ENCODE assay signal across 15 mouse cellular contexts in genomic region chr1:149541386-149541785, GRCm38 (mm10).
DNase-seq lines count a peak whose midpoint lies in the region; ATAC-seq and TF ChIP-seq lines count a peak whose summit lies in the region.
"Had no signal": no experiment of that assay in that cellular context is flagged by ENCODE, and none has a peak within 500 bp of the region (broad histone marks: within the 10 kb centered on the region; RNA-seq: fewer than 3 reads in every experiment).

No protein-coding gene starts in this region.

- peak; percentile 56 for DNase-seq in hindbrain, embryonic 14.5 days (ENCODE audit: low spot score)
- no peak for DNase-seq in hindbrain, embryonic 10.5 days (ENCODE audit: low spot score)
- peak; percentile 66 for DNase-seq in midbrain, postnatal 0 days (ENCODE audit: low spot score)
- DNase-seq in midbrain, embryonic 10.5 days (ENCODE audit: low spot score), result no peak
- peak; percentile 60 for DNase-seq in brain, embryonic 14.5 days (ENCODE audit: low read depth)
- DNase-seq in left cerebral cortex, postnatal 4 days, result peak; percentile 11
- no peak for DNase-seq in kidney, adult 11 months
- DNase-seq: adrenal gland, postnatal 36 days; gastrocnemius, postnatal 36 days; kidney, postnatal 25 days; liver; lung, postnatal 4 days; thymus, postnatal 4 days had no signal

- no peaks in the 10 kb centered on the region for H3K4me1 ChIP-seq in hindbrain, embryonic 14.5 days (replicated peaks; ENCODE audit: control insufficient read depth, insufficient read depth, low read length)
- H3K4me1 ChIP-seq in hindbrain, embryonic 10.5 days (replicated peaks), result no peaks in the 10 kb centered on the region
- no peaks in the 10 kb centered on the region for H3K4me1 ChIP-seq in midbrain, postnatal 0 days (ENCODE audit: insufficient read depth, low read length)
- H3K4me1 ChIP-seq in midbrain, embryonic 10.5 days, result no peaks in the 10 kb centered on the region
- H3K4me1 ChIP-seq: embryonic facial prominence, embryonic 15.5 days had no signal

- H3K9ac ChIP-seq in hindbrain, embryonic 14.5 days, result no peak overlapping the region
- no peak overlapping the region for H3K9ac ChIP-seq in midbrain, postnatal 0 days (replicated peaks; ENCODE audit: low read length, poor library complexity, severe bottlenecking)
- H3K9ac ChIP-seq: embryonic facial prominence, embryonic 15.5 days had no signal

- 49% methylated on average over 2 of the region's 2 CpGs for WGBS in hindbrain, embryonic 14.5 days
- 70% methylated on average over 2 of the region's 2 CpGs for WGBS in hindbrain, embryonic 10.5 days
- 45% methylated on average over 2 of the region's 2 CpGs for WGBS in midbrain, postnatal 0 days
- 59% methylated on average over 2 of the region's 2 CpGs for WGBS in midbrain, embryonic 10.5 days

- no peaks in the 10 kb centered on the region for H3K27me3 ChIP-seq in hindbrain, embryonic 14.5 days (ENCODE audit: control insufficient read depth, insufficient read depth, low read length)
- no peaks in the 10 kb centered on the region for H3K27me3 ChIP-seq in hindbrain, embryonic 10.5 days (ENCODE audit: insufficient read depth, poor library complexity, severe bottlenecking)
- no peaks in the 10 kb centered on the region for H3K27me3 ChIP-seq in midbrain, postnatal 0 days (ENCODE audit: insufficient read depth, low read length)
- H3K27me3 ChIP-seq in midbrain, embryonic 10.5 days (ENCODE audit: low read depth, poor library complexity, severe bottlenecking), result no peaks in the 10 kb centered on the region
- H3K27me3 ChIP-seq: embryonic facial prominence, embryonic 15.5 days; Patski had no signal

- intact Hi-C loops in left cerebral cortex, postnatal 4 days (cut with DNase I), result loop anchor here (10.0 kb wide), 1 partner anchor 213 kb away; no protein-coding TSS in a partner anchor

- no peak overlapping the region for H3K27ac ChIP-seq in hindbrain, embryonic 14.5 days
- no peak overlapping the region for H3K27ac ChIP-seq in hindbrain, embryonic 10.5 days
- H3K27ac ChIP-seq in midbrain, postnatal 0 days (ENCODE audit: low read depth, low read length), result no peak overlapping the region
- H3K27ac ChIP-seq in midbrain, embryonic 10.5 days (replicated peaks), result no peak overlapping the region
- H3K27ac ChIP-seq: embryonic facial prominence, embryonic 15.5 days had no signal

- TF ChIP-seq CTCF in midbrain, postnatal 0 days (IDR thresholded peaks at IDR 0.05), result peak; percentile 77
- peak; percentile 48; the same call in 1 of the 2 replicates for TF ChIP-seq CTCF in brain, embryonic 14.5 days (IDR thresholded peaks at IDR 0.05; ENCODE audit: borderline replicate concordance, extremely low read depth, insufficient read depth, insufficient read length)

- H3K4me2 ChIP-seq in hindbrain, embryonic 14.5 days (replicated peaks), result no peak overlapping the region
- H3K4me2 ChIP-seq in midbrain, postnatal 0 days (ENCODE audit: low read depth, low read length, poor library complexity, severe bottlenecking), result no peak overlapping the region
- H3K4me2 ChIP-seq: embryonic facial prominence, embryonic 15.5 days had no signal

- H3K4me3 ChIP-seq in hindbrain, embryonic 14.5 days (replicated peaks; ENCODE audit: low read length), result no peak overlapping the region
- H3K4me3 ChIP-seq in hindbrain, embryonic 10.5 days, result no peak overlapping the region
- no peak overlapping the region for H3K4me3 ChIP-seq in midbrain, postnatal 0 days (ENCODE audit: low read depth, low read length)
- no peak overlapping the region for H3K4me3 ChIP-seq in midbrain, embryonic 10.5 days
- H3K4me3 ChIP-seq: embryonic facial prominence, embryonic 15.5 days had no signal

- TF ChIP-seq POLR2A in brain, embryonic 14.5 days (IDR thresholded peaks at IDR 0.05; ENCODE audit: borderline replicate concordance, extremely low read depth, insufficient read depth, insufficient read length, poor library complexity, severe bottlenecking), result no peak

- ATAC-seq in hindbrain, embryonic 14.5 days (ENCODE audit: low FRiP score), result no peak; the same call in 1 of the 2 replicates
- no peak for ATAC-seq in midbrain, postnatal 0 days (ENCODE audit: low FRiP score)
- ATAC-seq: Patski had no signal

- no peaks in the 10 kb centered on the region for H3K36me3 ChIP-seq in hindbrain, embryonic 14.5 days (replicated peaks; ENCODE audit: control insufficient read depth, insufficient read depth)
- H3K36me3 ChIP-seq in hindbrain, embryonic 10.5 days, result no peaks in the 10 kb centered on the region
- no peaks in the 10 kb centered on the region for H3K36me3 ChIP-seq in midbrain, postnatal 0 days (ENCODE audit: insufficient read depth, low read length)
- H3K36me3 ChIP-seq in midbrain, embryonic 10.5 days, result no peaks in the 10 kb centered on the region
- H3K36me3 ChIP-seq: embryonic facial prominence, embryonic 15.5 days had no signal

- H3K9me3 ChIP-seq in hindbrain, embryonic 14.5 days (ENCODE audit: control insufficient read depth, low read length), result no peaks in the 10 kb centered on the region
- no peaks in the 10 kb centered on the region for H3K9me3 ChIP-seq in hindbrain, embryonic 10.5 days
- H3K9me3 ChIP-seq in midbrain, postnatal 0 days (ENCODE audit: low read length), result no peaks in the 10 kb centered on the region
- H3K9me3 ChIP-seq in midbrain, embryonic 10.5 days (replicated peaks), result no peaks in the 10 kb centered on the region
- H3K9me3 ChIP-seq: embryonic facial prominence, embryonic 15.5 days had no signal

Comparison
In these comparisons a context has a peak if more than half of its experiments do, and no peak if none do; other contexts are left out.
1. DNase-seq: peak in hindbrain, embryonic 14.5 days (single experiment), midbrain, postnatal 0 days (single experiment), brain, embryonic 14.5 days (single experiment) and left cerebral cortex, postnatal 4 days (single experiment); none in hindbrain, embryonic 10.5 days (single experiment), midbrain, embryonic 10.5 days (single experiment) and kidney, adult 11 months (single experiment).